Mouse (Mus musculus): ENCODE data around the gene Jhy. TPM values are rescaled to one million over a fixed set of nuclear protein-coding genes. Genes with fewer than 3 reads are reported as not detected.

The Jhy gene
- polyA plus RNA-seq, 1 experiment: not detected

GRCm38 (mm10) chr9:40927351-40927980 is 36.5 kb downstream of the Jhy start:
- no peak for DNase-seq (ENCODE audit: low spot score)

GRCm38 (mm10) chr9:40917871-40918613 is 45.9 kb downstream of the Jhy start:
- no peak for DNase-seq (ENCODE audit: low spot score)

- no peak for DNase-seq (ENCODE audit: low spot score)
Observed at GRCm38 (mm10) chr9:40908915-40909314, 55.0 kb downstream of the Jhy start.

- no peak for DNase-seq (ENCODE audit: low spot score)
Observed at GRCm38 (mm10) chr9:40908411-40908810, 55.5 kb downstream of the Jhy start.

- no peak for DNase-seq (ENCODE audit: low spot score)
Observed at GRCm38 (mm10) chr9:40907413-40907812, 56.5 kb downstream of the Jhy start.

GRCm38 (mm10) chr9:40892456-40892855 is 71.5 kb downstream of the Jhy start:
- DNase-seq (ENCODE audit: low spot score): no peak

GRCm38 (mm10) chr9:40889389-40889788 is 74.5 kb downstream of the Jhy start:
- no peak for DNase-seq (ENCODE audit: low spot score)

GRCm38 (mm10) chr9:40885669-40886068 is 78.2 kb downstream of the Jhy start:
- no peak for DNase-seq (ENCODE audit: low spot score)

- DNase-seq (ENCODE audit: low spot score): no peak
Observed at GRCm38 (mm10) chr9:40878998-40879397, 84.9 kb downstream of the Jhy start.

- no peak for DNase-seq (ENCODE audit: low spot score)
Observed at GRCm38 (mm10) chr9:40878291-40878945, 85.5 kb downstream of the Jhy start.

GRCm38 (mm10) chr9:40877881-40878235 is 86.1 kb downstream of the Jhy start:
- no peak for DNase-seq (ENCODE audit: low spot score)

GRCm38 (mm10) chr9:40877146-40877880 is 86.6 kb downstream of the Jhy start:
- DNase-seq (ENCODE audit: low spot score): no peak

GRCm38 (mm10) chr9:40876693-40877092 is 87.2 kb downstream of the Jhy start:
- no peak for DNase-seq (ENCODE audit: low spot score)

- DNase-seq (ENCODE audit: low spot score): no peak
Observed at GRCm38 (mm10) chr9:40876164-40876563, 87.8 kb downstream of the Jhy start.

- no peak for DNase-seq (ENCODE audit: low spot score)
Observed at GRCm38 (mm10) chr9:40875431-40875830, 88.5 kb downstream of the Jhy start.

- DNase-seq (ENCODE audit: low spot score): no peak
Observed at GRCm38 (mm10) chr9:40874961-40875360, 89.0 kb downstream of the Jhy start.

- no peak for DNase-seq (ENCODE audit: low spot score)
Observed at GRCm38 (mm10) chr9:40873556-40874470, 90.1 kb downstream of the Jhy start, which contains the start of gene Bsx. Gene Bsx, plus strand, starts transcription at chr9:40874127.

- DNase-seq (ENCODE audit: low spot score): no peak
Observed at GRCm38 (mm10) chr9:40872156-40872478, 91.8 kb downstream of the Jhy start.

- no peak for DNase-seq (ENCODE audit: low spot score)
Observed at GRCm38 (mm10) chr9:40871369-40872155, 92.4 kb downstream of the Jhy start.

GRCm38 (mm10) chr9:40870331-40870730 is 93.6 kb downstream of the Jhy start:
- DNase-seq (ENCODE audit: low spot score): no peak

- no peak for DNase-seq (ENCODE audit: low spot score)
Observed at GRCm38 (mm10) chr9:40859196-40859595, 104.7 kb downstream of the Jhy start.

All from urinary bladder, adult 2 months (tissue).